Mouse (Mus musculus) small intestine, adult 2 months (tissue): ENCODE results near the gene Wsb2.

Experiments used
- CTCF ChIP-seq: fragments of 200-500 bp; IDR thresholded peaks from 2 replicates; pipeline ENCODE4 v1.5.1; 2012; ENCODE audit warnings: low read depth, mild to moderate bottlenecking, control low read depth, inconsistent platforms, low read length, moderate library complexity, mixed read lengths; ENCODE audit not compliant: insufficient replicate concordance, insufficient read length; ENCODE audit errors: extremely low read depth
- POLR2A ChIP-seq: fragments of 200-500 bp; IDR thresholded peaks from 2 replicates; pipeline ENCODE4 v1.6.1; 2012; ENCODE audit warnings: low read depth, mild to moderate bottlenecking, control low read depth, inconsistent platforms, low read length, moderate library complexity

- TF ChIP-seq CTCF (no peak), POLR2A (no peak; the same call in 1 of the 2 replicates)
Observed at GRCm38 (mm10) chr5:117356365-117357128, 557 bp upstream of the Wsb2 start.
